ENCODE assay signal across 8 mouse cellular contexts in the genomic region with DNA sequence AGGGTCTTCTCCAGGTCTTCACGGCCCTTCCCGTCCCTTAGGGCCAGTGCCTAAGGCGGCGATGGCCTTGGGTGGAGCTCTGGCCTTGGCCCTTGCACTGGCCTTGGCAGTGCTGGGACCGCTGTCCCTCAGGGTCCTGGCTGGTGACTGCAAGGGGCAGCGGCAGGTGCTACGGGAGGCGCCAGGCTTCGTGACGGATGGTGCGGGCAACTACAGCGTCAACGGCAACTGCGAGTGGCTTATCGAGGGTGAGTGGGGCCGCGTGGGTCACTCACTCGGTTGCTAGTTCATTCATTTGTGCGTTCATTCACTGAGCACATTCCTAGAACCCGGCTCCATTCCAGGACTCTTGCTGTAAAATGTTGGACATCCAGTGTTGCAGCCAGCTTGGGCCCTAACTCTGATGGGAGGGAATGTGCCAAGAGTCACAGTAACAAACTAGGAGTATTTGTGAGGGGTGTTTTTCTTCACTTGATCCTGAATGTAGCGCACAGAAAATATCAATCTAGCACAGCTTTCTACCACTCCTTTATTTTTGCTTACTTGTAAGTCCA. TPM values are rescaled to one million over a fixed set of nuclear protein-coding genes. Genes with fewer than 3 reads are reported as not detected.
DNase-seq lines count a peak whose midpoint lies in the region; ATAC-seq and TF ChIP-seq lines count a peak whose summit lies in the region.

No protein-coding gene starts in this region.

- peak overlapping the region; percentile 84 for H3K4me2 ChIP-seq in liver, postnatal 0 days (ENCODE audit: low read depth, low read length)

- H3K36me3 ChIP-seq in liver, postnatal 0 days (replicated peaks; ENCODE audit: insufficient read depth, low read length), result no peaks in the 10 kb centered on the region

- no peaks in the 10 kb centered on the region for H3K9me3 ChIP-seq in liver, postnatal 0 days (ENCODE audit: low read length)

- intact Hi-C loops in heart, postnatal 10 days (cut with DNase I), result loop anchor here (2.0 to 5.0 kb wide), 4 partner anchors 35 to 240 kb away; no protein-coding TSS in a partner anchor

- peaks cover 43% of the 10 kb centered on the region for H3K27me3 ChIP-seq in liver, postnatal 0 days (ENCODE audit: insufficient read depth, low read length)

- DNase-seq in ovary, postnatal 36 days (ENCODE audit: low spot score), result peak; percentile 40
- no peak for DNase-seq in ovary, postnatal 14 days (ENCODE audit: low spot score)
- DNase-seq in cerebellum, adult 9-10 months, result peak; percentile 75
- peak; percentile 20 to 21 for DNase-seq in heart, postnatal 10 days
- DNase-seq in liver, postnatal 0 days, result no peak
- DNase-seq in spleen, postnatal 4 days (ENCODE audit: low spot score in 2 of 2), result no peak
- DNase-seq in thymus, postnatal 25 days, result no peak

- H3K27ac ChIP-seq in liver, postnatal 0 days (ENCODE audit: low read depth), result no peak overlapping the region

- no peak for TF ChIP-seq EP300 in liver, postnatal 0 days (IDR thresholded peaks at IDR 0.05; ENCODE audit: low read depth)

- H3K9ac ChIP-seq in liver, postnatal 0 days (replicated peaks), result peak overlapping the region; percentile 58

- peaks cover 19% of the 10 kb centered on the region for H3K4me1 ChIP-seq in liver, postnatal 0 days (ENCODE audit: insufficient read depth)

- peak overlapping the region; percentile 52 for H3K4me3 ChIP-seq in liver, postnatal 0 days (ENCODE audit: low read depth, low read length)

- ATAC-seq in liver, postnatal 0 days, result no peak
- ATAC-seq in CD4-positive, CD25-positive, alpha-beta regulatory T cell, adult 4 months, result no peak

- TF ChIP-seq CTCF in liver, postnatal 0 days (IDR thresholded peaks at IDR 0.05; ENCODE audit: low read depth), result no peak

- 27% methylated on average over 21 of the region's 21 CpGs for WGBS in liver, postnatal 0 days (ENCODE audit: insufficient replicate concordance)

RNA-seq across cellular contexts. Expression of gene Megf8, which starts 0.6 kb away (rescaled TPM):
- 10 to 100 TPM; 28.8 to 29.9 TPM for total RNA-seq in heart, postnatal 10 days (2021)
- 0.58 and 0.81 TPM in 2 replicates for polyA plus RNA-seq in liver, postnatal 0 days (2015; fragmentation: Nextera tagmentation; extraction: Ambion mirVana)
- polyA plus RNA-seq in CD4-positive, CD25-positive, alpha-beta regulatory T cell, adult 4 months (2017; shearing (Covaris generic)), result under 1 TPM; 0.10 to 0.11 TPM

RNA-seq across cellular contexts. Expression of gene Tmem145, which starts 11.6 kb away (rescaled TPM):
- total RNA-seq in heart, postnatal 10 days (2021), result not detected
- not detected in 2 replicates for polyA plus RNA-seq in liver, postnatal 0 days (2015; fragmentation: Nextera tagmentation; extraction: Ambion mirVana)
- not detected for polyA plus RNA-seq in CD4-positive, CD25-positive, alpha-beta regulatory T cell, adult 4 months (2017; shearing (Covaris generic))

RNA-seq across cellular contexts. Expression of gene Prr19, which starts 16.3 kb away (rescaled TPM):
- not detected for total RNA-seq in heart, postnatal 10 days (2021)
- polyA plus RNA-seq in liver, postnatal 0 days (2015; fragmentation: Nextera tagmentation; extraction: Ambion mirVana), result not detected in 2 replicates
- not detected for polyA plus RNA-seq in CD4-positive, CD25-positive, alpha-beta regulatory T cell, adult 4 months (2017; shearing (Covaris generic))

RNA-seq across cellular contexts. Expression of gene Pafah1b3, which starts 19.7 kb away (rescaled TPM):
- 10 to 100 TPM; 12.8 to 16.0 TPM for total RNA-seq in heart, postnatal 10 days (2021)
- 23.4 and 25.4 TPM in 2 replicates for polyA plus RNA-seq in liver, postnatal 0 days (2015; fragmentation: Nextera tagmentation; extraction: Ambion mirVana)
- 10 to 100 TPM; 23.6 to 42.6 TPM for polyA plus RNA-seq in CD4-positive, CD25-positive, alpha-beta regulatory T cell, adult 4 months (2017; shearing (Covaris generic))

RNA-seq across cellular contexts. Expression of gene Cic, which starts 50.0 kb away (rescaled TPM):
- 10 to 100 TPM; 88.4 to 90.5 TPM for total RNA-seq in heart, postnatal 10 days (2021)
- 8.9 and 9.7 TPM in 2 replicates for polyA plus RNA-seq in liver, postnatal 0 days (2015; fragmentation: Nextera tagmentation; extraction: Ambion mirVana)
- 10 to 100 TPM; 24.1 to 27.2 TPM for polyA plus RNA-seq in CD4-positive, CD25-positive, alpha-beta regulatory T cell, adult 4 months (2017; shearing (Covaris generic))

Comparison
In these comparisons a context has a peak if more than half of its experiments do, and no peak if none do; other contexts are left out.
1. DNase-seq: peak in ovary, postnatal 36 days (single experiment), cerebellum, adult 9-10 months (single experiment) and heart, postnatal 10 days (2 of 2); none in ovary, postnatal 14 days (single experiment), liver, postnatal 0 days (single experiment), spleen, postnatal 4 days (0 of 2) and thymus, postnatal 25 days (single experiment).